Mouse (Mus musculus) T-helper 17 cell (primary cell): ENCODE measurements at regions not wholly inside any gene's neighbourhood (a gene's known extent, or its start where the extent isn't known, plus 50 kb on each side); places are given as distances from the start of the nearest gene placed in this dataset.

Experiments used
- in situ Hi-C, 2 experiments: fragments of 300-600 bp; cut with MboI, MseI; formaldehyde crosslinking; loops; 1 replicate in 1 of 2; 2 replicates in 1 of 2; pipeline ENCODE4 v1.15.1; 2025; ENCODE audit warnings: high pct_unique_total_duplicates in 2 of 2

DNA sequence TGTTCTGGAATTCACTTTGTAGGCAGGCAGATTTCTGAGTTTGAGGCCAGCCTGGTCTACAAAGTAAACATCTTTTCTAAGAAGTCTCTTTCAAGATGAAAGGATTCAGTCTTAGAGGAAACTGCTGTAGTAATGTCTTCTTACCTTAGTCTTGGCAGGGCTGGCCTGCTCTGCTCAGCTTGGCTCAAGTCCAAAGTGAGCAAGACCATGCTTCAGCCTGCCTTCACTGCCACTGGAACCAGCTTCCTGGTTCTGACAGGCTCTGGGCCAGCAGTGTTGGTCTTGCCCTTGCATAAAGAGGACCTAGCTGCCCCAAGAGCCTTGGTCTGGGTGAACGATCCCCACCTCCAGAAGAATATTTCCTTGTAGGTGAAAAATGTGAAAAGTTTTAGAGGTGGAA, 65.9 kb upstream of the Tab2 start:
- in situ Hi-C loops, result no loop called here

GRCm38 (mm10) chr10:8020916-8021705, 65.1 kb upstream of the Tab2 start:
- in situ Hi-C loops, result no loop called here

DNA sequence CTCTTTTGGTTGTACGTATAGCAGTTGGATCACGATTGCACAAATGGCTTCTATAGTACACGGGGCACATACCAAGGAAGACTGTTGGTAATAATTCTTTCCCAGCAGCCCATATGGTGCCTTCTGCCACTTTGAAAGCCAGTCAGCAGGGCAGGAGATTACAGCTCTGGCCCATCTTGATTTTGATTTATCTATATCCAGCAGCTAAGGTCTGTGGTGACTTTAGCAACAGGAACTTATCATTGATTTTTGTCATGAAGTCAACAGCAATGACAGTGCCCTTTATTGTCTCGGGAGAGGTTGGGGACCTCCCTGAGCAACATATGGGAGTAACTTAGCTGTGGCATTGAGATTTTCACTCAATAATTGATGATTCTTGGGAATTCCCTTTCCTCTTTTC, 64.1 kb upstream of the Tab2 start:
- in situ Hi-C loops, result no loop called here

GRCm38 (mm10) chr10:8018229-8019026, 62.4 kb upstream of the Tab2 start:
- in situ Hi-C loops, result loop anchor here in 1 of 2 experiments (10.0 kb wide), 1 partner anchor 346 kb away; no protein-coding TSS in a partner anchor

DNA sequence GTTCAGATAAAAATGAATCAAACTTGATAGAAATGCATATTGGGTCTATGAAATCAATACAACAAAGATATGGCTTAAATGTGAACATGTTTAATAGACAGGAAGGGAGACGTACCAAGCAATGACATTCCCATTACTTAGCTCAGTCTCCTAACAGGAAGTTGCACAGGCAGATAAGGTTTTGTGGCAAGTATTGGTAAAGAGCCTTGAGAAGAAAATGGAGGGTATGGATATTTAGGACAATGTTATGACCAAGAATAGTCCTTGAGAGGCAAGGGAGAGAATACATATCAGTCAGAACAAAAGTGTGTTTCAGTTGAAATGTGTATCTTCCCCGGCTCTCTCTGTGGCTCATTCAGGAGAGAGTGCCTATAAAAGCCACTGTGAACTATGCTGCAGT, 60.7 kb upstream of the Tab2 start:
- in situ Hi-C loops, result loop anchor here in 1 of 2 experiments (10.0 kb wide), 1 partner anchor 348 kb away; no protein-coding TSS in a partner anchor

DNA sequence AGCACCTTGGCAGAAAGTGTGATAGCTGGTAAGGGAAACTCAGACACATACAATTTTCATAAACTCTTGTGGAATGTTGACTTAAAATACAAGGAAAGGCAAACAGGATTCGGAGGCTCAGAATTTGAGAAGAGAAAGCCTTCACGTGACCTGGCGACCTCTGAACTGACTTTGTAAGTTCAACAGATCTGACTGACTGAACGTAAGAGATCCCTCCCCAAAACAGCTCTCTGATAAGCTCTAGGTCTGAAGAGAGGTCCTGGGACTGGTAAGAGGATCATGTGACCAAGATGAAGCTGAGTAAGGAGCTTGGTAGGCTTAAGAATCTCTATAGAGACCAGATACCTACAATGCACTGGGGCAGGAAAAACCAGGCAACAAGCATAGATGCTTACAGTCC, 55.7 kb upstream of the Tab2 start:
- in situ Hi-C loops, result loop anchor here in 1 of 2 experiments (10.0 kb wide), 1 partner anchor 353 kb away; no protein-coding TSS in a partner anchor

- in situ Hi-C loops, result loop anchor here in 1 of 2 experiments (10.0 kb wide), 1 partner anchor 354 kb away; no protein-coding TSS in a partner anchor
These were observed 55.1 kb upstream of the Tab2 start for GRCm38 (mm10) chr10:8011138-8011537.

DNA sequence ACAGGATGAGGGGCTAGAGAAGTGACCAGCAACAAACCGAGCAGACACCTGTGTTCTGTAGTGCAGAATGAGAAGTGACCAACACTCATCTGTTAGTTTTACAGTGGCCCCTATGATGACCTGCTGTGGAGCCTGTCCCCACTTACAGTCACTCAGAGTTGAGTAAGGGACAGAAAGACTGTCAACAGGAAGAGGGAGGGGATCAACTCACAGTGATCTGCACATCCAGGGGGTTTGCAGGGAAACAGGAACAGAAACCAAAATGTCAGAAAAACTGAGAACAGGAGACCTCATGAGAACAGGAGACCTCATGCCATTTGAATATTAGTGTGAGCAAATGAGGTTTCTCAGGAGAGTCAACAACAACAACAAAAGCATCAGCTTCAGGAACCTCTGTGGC, 53.8 kb upstream of the Tab2 start:
- in situ Hi-C loops, result loop anchor here in 1 of 2 experiments (10.0 kb wide), 1 partner anchor 355 kb away; no protein-coding TSS in a partner anchor

DNA sequence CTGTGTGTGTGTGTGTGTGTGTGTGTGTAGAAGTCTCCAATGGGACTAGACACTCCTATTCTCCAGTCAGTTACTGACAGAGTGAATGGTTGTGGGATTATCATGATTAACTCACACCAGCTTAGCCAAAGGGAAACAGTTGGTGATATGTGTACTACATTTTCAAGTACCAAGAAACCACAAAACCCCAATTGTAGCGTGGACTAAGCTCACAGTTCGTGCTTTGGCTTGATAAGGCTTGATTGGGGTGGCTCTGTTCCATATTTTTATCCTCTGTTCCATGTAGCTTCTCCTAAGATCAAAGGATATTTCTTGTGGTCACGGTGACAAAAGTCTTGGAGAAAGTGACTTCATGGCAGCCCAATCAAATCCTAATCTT, 51.9 kb upstream of the Tab2 start:
- in situ Hi-C loops, result no loop called here

DNA sequence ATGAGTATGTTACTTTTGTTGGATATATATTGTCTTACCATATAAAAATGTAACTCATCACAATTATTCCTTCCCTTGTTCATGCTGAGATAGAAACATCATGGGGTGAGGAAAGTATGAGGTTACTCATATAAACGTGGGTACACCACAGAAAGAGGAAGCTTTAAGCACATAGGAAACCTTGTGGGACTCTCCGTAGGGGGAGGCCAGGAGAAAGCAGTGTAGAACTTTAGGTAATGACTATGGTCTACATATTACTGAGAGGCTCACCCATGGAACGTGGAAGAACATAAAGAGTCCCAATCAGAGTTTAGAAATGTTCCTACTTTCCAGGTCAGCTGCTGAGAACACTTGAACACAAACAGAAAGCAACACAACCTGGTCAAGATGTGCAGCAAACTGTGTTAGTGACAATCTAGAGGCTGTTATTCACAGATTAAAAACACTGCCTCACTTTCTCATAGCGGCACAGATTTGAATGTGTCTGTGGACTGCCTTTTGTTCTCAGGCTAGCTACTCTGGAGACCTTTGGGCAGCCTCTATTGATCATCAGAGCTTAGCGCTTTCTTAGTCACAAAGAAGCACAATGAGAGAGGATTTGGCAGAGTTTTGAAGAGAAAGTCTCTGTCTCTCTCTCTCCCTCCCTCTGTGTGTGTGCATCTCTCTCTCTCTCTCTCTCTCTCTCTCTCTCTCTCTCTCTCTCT, 51.4 kb upstream of the Tab2 start:
- in situ Hi-C loops, result no loop called here
